Mouse (Mus musculus): ENCODE data around the gene Bhmt2. TPM values are rescaled to one million over a fixed set of nuclear protein-coding genes. Genes with fewer than 3 reads are reported as not detected.

The Bhmt2 gene
- polyA plus RNA-seq, 1 experiment, result 0.75 TPM

DNA sequence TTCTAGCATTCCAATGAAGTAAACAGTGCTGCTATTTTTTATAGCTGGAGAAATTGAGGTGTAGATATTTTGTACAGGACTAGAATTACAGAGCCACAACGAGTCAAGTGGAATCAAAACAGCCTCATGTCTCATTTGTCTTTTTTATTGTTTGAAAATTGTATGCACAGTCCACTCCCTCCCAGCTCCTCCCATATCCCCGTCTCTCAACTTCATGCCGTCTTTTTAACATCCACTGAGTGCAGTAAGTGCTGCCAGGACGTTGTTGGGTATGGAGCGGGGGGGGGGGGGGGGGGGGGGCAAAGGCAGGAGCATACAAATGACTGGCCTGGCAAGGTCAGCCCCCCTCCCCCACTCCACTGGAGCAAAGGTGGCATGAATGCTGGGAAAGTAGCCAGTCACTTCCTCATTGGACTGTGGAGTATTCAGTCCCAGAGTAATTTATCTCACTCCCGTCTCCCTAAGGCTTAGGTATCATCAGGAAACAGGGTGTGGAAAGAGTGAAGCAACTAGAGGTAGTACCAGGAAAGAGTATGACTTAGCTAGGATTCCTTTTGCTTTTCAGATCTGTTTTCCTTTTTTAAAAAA is 59.6 kb downstream of the Bhmt2 start:
- no peak for TF ChIP-seq CTCF (IDR thresholded peaks at IDR 0.05; ENCODE audit: extremely low read depth, insufficient read depth, low read length)
- no peak for TF ChIP-seq POLR2A (IDR thresholded peaks at IDR 0.05; ENCODE audit: extremely low read depth, insufficient read depth, low read length)
- Histone ChIP-seq H3K4me3 (ENCODE audit: insufficient read depth, low read length) (no peak overlapping the region), H3K27ac (ENCODE audit: insufficient read depth, low read length) (no peak overlapping the region), H3K4me1 (ENCODE audit: control insufficient read depth, insufficient read depth, low read length) (no peaks in the 10 kb centered on the region)

DNA sequence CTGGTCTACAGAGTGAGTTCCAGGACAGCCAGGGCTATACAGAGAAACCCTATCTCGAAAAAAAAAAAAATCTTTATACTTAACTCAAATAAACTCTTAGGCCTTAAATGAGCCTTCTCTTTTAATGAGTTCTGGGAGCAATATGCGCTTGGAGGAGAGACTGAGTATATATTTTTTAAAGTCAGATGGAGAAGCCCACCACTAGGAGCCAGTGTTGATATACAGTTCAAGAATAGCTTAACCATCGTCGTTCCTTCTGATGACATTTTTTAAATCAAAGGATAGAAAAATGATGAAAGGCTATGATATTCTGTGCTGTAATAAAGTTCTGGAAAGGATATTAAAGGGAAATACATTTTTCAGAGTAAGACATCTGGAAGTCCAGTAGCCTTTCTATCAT is 60.3 kb downstream of the Bhmt2 start:
- no peak overlapping the region for H3K27ac ChIP-seq (ENCODE audit: insufficient read depth, low read length)
- TF ChIP-seq CTCF (IDR thresholded peaks at IDR 0.05; ENCODE audit: extremely low read depth, insufficient read depth, low read length), result no peak
- no peak for TF ChIP-seq POLR2A (IDR thresholded peaks at IDR 0.05; ENCODE audit: extremely low read depth, insufficient read depth, low read length)
- no peaks in the 10 kb centered on the region for H3K4me1 ChIP-seq (ENCODE audit: control insufficient read depth, insufficient read depth, low read length)
- no peak overlapping the region for H3K4me3 ChIP-seq (ENCODE audit: insufficient read depth, low read length)

DNA sequence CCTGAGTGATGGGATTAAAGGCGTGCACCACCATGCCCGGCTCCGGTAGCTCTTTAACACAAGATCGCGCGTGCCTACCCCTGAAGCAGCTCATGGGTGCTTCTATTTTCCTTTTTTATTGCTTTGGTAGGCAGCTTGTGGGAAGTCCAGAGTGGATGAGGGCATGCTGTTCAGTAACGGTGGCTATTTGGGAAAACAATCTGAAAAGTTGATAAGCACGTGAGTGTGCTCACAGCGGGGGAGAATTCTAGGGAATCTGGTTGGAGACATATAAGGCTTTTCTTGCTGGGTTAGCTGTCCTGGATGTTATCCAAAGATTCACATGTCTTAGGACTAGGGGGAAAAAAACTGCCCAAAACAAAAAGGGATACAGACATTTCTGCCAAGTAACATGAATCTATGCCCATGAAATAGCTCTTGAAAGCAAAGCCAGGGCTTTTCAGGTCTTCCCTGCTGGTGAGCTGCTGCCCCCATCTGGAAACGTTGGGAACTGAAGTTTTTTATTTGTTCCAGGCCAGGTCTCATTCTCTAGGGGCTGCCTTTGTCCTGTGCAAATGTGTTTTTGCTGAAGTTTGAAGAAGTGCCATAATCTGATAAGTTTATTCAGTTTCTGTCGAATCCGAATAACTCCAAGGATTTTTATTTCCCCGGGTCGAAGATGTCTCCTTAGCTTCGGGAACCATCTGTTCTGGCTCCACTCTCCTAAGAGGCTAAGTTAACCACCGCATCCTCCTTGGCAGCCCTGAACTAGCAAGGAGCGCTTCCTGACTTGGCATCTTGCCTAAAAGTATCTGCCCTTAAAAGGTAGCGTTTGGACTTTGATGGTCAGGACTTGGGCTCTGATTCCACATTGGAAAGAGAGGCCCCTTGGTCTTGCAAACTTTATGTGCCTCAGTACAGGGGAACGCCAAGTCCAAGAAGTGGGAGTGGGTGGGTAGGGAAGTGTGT is 61.2 kb downstream of the Bhmt2 start:
- TF ChIP-seq POLR2A (IDR thresholded peaks at IDR 0.05; ENCODE audit: extremely low read depth, insufficient read depth, low read length), result no peak
- TF ChIP-seq CTCF (IDR thresholded peaks at IDR 0.05; ENCODE audit: extremely low read depth, insufficient read depth, low read length), result peak; percentile 95
- no peak overlapping the region for H3K27ac ChIP-seq (ENCODE audit: insufficient read depth, low read length)
- peaks cover 2% of the 10 kb centered on the region for H3K4me1 ChIP-seq (ENCODE audit: control insufficient read depth, insufficient read depth, low read length)
- H3K4me3 ChIP-seq (ENCODE audit: insufficient read depth, low read length), result no peak overlapping the region

DNA sequence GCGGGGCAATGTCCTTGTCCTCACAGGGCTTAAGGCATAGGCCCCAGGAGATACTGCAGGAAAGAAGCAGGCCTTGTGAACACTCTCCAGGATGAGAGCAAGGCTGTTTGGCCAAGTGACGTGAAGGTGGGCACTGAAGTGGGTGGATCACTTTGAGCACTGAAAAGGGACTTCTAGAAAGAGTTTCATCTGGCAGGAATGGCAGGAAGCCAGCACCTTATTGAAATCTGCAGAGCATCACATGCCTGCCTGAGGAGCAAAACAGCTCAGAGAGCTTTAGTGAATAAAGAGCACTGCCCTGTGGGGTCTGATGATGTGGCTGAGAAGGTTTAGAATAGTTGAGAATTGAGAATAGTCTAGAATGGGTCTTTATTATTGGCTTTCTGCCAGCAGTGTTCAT is 65.6 kb downstream of the Bhmt2 start:
- no peak overlapping the region for H3K27ac ChIP-seq (ENCODE audit: insufficient read depth, low read length)
- TF ChIP-seq CTCF (IDR thresholded peaks at IDR 0.05; ENCODE audit: extremely low read depth, insufficient read depth, low read length) (no peak), POLR2A (IDR thresholded peaks at IDR 0.05; ENCODE audit: extremely low read depth, insufficient read depth, low read length) (no peak)
- no peak overlapping the region for H3K4me3 ChIP-seq (ENCODE audit: insufficient read depth, low read length)
- H3K4me1 ChIP-seq (ENCODE audit: control insufficient read depth, insufficient read depth, low read length), result peaks cover 6% of the 10 kb centered on the region

DNA sequence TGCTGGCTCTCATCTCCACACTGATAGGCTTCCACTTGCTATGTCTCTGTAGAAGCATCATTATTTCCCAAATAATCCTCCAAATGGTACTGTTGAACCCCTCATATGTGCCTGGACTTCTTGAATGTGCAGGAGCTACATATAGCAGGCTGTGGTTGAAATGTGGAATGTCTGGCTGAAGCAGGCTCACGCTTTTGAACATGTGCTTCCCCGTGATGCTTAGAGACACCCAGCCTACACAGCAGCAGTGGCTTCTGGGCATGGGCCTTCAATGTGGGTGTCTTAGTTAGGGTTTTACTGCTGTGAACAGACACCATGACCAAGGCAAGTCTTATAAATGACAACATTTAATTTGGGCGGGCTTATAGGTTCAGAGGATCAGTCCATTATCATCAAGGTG is 66.4 kb downstream of the Bhmt2 start:
- no peak for TF ChIP-seq CTCF (IDR thresholded peaks at IDR 0.05; ENCODE audit: extremely low read depth, insufficient read depth, low read length)
- TF ChIP-seq POLR2A (IDR thresholded peaks at IDR 0.05; ENCODE audit: extremely low read depth, insufficient read depth, low read length), result no peak
- peaks cover 6% of the 10 kb centered on the region for H3K4me1 ChIP-seq (ENCODE audit: control insufficient read depth, insufficient read depth, low read length)

DNA sequence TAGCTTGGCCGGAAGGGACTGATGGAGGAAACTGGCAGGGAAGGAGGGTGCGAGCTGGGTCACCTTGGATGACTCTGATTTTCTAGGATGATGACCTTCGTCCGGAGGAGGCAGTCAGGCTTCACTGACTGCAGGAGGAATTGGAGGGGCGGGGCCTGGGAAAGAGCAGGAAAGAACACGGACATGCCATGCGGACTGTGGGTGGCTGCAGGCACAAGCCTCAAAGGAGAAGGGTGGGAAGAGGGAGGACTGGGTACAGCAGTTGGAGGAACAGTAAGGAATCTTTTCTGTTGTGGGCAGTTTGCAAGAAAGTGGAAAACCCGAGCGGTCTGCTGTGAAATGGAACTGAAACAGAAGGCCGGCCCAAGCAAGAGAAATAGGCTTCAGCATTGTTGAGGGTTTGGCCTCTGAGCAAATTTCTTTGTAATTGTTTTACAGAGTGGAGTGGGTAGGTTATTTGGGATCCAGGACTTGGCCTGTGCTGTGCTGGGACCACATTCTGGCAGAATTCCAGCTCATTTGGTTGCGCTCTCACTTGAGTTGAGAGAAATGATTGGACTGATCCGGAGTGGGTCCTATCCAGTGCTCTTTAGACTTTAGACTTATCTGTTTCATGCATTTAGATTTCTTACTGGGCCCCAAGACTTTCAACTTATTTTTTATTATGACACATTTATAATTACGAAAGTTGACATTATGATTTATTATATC is 67.1 kb downstream of the Bhmt2 start:
- H3K4me1 ChIP-seq (ENCODE audit: control insufficient read depth, insufficient read depth, low read length), result peaks cover 6% of the 10 kb centered on the region
- H3K4me3 ChIP-seq (ENCODE audit: insufficient read depth, low read length), result no peak overlapping the region
- H3K27ac ChIP-seq (ENCODE audit: insufficient read depth, low read length), result no peak overlapping the region
- TF ChIP-seq POLR2A (IDR thresholded peaks at IDR 0.05; ENCODE audit: extremely low read depth, insufficient read depth, low read length), result no peak
- no peak for TF ChIP-seq CTCF (IDR thresholded peaks at IDR 0.05; ENCODE audit: extremely low read depth, insufficient read depth, low read length)

More for the DNA sequence above, 66.4 kb downstream of the Bhmt2 start:
- Histone ChIP-seq H3K27ac (ENCODE audit: insufficient read depth, low read length) (no peak overlapping the region), H3K4me3 (ENCODE audit: insufficient read depth, low read length) (no peak overlapping the region)

Other genes starting within 250 kb of the Bhmt2 start
- 14.1 and 14.2 TPM in 2 replicates for gene Jmy, start 174.5 kb downstream of the Bhmt2 start, polyA plus RNA-seq (2012; rRNA removed)
- 0.04 TPM in 1 of 2 replicates, not detected in the other for gene Bhmt, start 36.3 kb downstream of the Bhmt2 start, polyA plus RNA-seq (2012; rRNA removed)
- gene Dmgdh, start 131 bp upstream of the Bhmt2 start, polyA plus RNA-seq (2012; rRNA removed), result 0.23 TPM in 2 replicates
- 86.9 and 87.6 TPM in 2 replicates for gene Arsb, start 97.3 kb upstream of the Bhmt2 start, polyA plus RNA-seq (2012; rRNA removed)